Mouse (Mus musculus) C2C12 (cell line): Measurements from ENCODE around the gene Ddx51.

Experiments
- CTCF ChIP-seq: IDR thresholded peaks from one replicate; pipeline ENCODE4 v1.5.1; 2011; ENCODE audit not compliant: control insufficient read depth, insufficient read depth, insufficient read length
- MAX ChIP-seq: IDR thresholded peaks from one replicate; pipeline ENCODE4 v1.6.1; 2011; ENCODE audit warnings: mild to moderate bottlenecking, control low read depth
- MYOD1 ChIP-seq: IDR thresholded peaks from one replicate; pipeline ENCODE4 v1.6.1; 2011; ENCODE audit warnings: low read depth; ENCODE audit not compliant: control insufficient read depth, insufficient read length
- MYOG ChIP-seq: IDR thresholded peaks from one replicate; pipeline ENCODE4 v1.6.1; 2011; ENCODE audit not compliant: control insufficient read depth, insufficient read length; ENCODE audit errors: extremely low read depth

GRCm38 (mm10) chr5:110652719-110653648 lies at the start of gene Ddx51, which contains the start of gene Noc4l:
- TF ChIP-seq MYOD1: no peak
- no peak for TF ChIP-seq MAX
- TF ChIP-seq CTCF: peak; percentile 0
- no peak for TF ChIP-seq MYOG
